Mouse (Mus musculus): ENCODE data around the gene Limch1. TPM values are rescaled to one million over a fixed set of nuclear protein-coding genes. Genes with fewer than 3 reads are reported as not detected.

The Limch1 gene
- polyA plus RNA-seq, 1 experiment from 2014 or later: 6.7 TPM

GRCm38 (mm10) chr5:66968059-66968833, 222.6 kb downstream of the Limch1 start:
- Histone ChIP-seq H3K27me3 (replicated peaks; ENCODE audit: control insufficient read depth, insufficient read depth, low read length) (no peaks in the 10 kb centered on the region), H3K36me3 (ENCODE audit: control insufficient read depth, insufficient read depth) (no peaks in the 10 kb centered on the region), H3K9ac (ENCODE audit: low read depth, low read length) (no peak overlapping the region), H3K9me3 (ENCODE audit: control insufficient read depth) (no peaks in the 10 kb centered on the region), H3K4me1 (replicated peaks; ENCODE audit: control insufficient read depth, insufficient read depth, low read length) (no peaks in the 10 kb centered on the region), H3K27ac (ENCODE audit: low read depth, low read length) (no peak overlapping the region), H3K4me2 (replicated peaks; ENCODE audit: low read depth) (peak overlapping the region; percentile 55), H3K4me3 (ENCODE audit: low read depth, low read length) (no peak overlapping the region)
- 9% methylated on average over 23 of the region's 23 CpGs for WGBS
- TF ChIP-seq CTCF (IDR thresholded peaks at IDR 0.05; ENCODE audit: low read depth): no peak
- no peak for ATAC-seq

DNA sequence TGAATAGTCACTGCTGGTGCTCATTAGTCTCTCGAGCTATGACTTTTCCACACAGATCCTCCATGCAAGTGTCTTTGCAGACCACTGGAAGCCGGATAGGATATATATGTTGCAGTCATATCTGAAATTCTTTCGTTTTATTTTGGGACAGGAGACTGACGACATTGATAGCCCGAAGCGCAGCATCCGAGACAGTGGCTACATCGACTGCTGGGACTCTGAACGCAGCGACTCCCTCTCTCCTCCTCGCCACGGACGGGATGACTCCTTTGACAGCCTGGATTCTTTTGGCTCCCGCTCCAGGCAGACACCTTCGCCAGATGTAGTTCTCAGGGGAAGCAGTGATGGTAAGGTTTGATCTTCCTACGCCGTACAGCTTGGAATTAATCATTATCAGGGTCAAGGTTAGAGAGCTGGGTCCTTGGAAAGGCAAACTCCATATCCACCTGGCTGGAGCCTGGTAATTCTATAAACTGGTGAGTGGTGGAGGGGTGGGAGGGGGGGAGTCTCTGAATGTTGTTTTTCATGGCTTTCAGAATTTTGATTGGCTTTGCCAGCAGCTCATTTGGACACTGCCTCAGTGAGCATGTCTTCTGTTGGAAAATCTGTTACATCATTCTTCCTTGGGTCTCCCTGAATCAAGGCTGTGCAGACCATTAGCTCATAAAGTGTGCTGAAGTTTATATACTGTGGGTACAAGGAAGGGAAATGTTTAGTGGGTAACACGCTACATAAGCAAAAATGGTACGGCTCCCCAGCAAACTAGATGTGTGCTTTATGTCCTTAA, 223.5 kb downstream of the Limch1 start:
- H3K27ac ChIP-seq (ENCODE audit: low read depth, low read length): no peak overlapping the region
- no peak for ATAC-seq
- H3K36me3 ChIP-seq (ENCODE audit: control insufficient read depth, insufficient read depth): no peaks in the 10 kb centered on the region
- H3K4me2 ChIP-seq (replicated peaks; ENCODE audit: low read depth): no peak overlapping the region
- no peak overlapping the region for H3K4me3 ChIP-seq (ENCODE audit: low read depth, low read length)
- H3K27me3 ChIP-seq (replicated peaks; ENCODE audit: control insufficient read depth, insufficient read depth, low read length): no peaks in the 10 kb centered on the region
- no peak for TF ChIP-seq CTCF (IDR thresholded peaks at IDR 0.05; ENCODE audit: low read depth)
- 76% methylated on average over 19 of the region's 19 CpGs for WGBS
- no peaks in the 10 kb centered on the region for H3K4me1 ChIP-seq (replicated peaks; ENCODE audit: control insufficient read depth, insufficient read depth, low read length)
- H3K9ac ChIP-seq (ENCODE audit: low read depth, low read length): no peak overlapping the region
- H3K9me3 ChIP-seq (ENCODE audit: control insufficient read depth): no peaks in the 10 kb centered on the region

- WGBS: 93% methylated on average over 8 of the region's 8 CpGs
- TF ChIP-seq CTCF (IDR thresholded peaks at IDR 0.05; ENCODE audit: low read depth): no peak
- ATAC-seq: no peak
These were observed 230.0 kb downstream of the Limch1 start for GRCm38 (mm10) chr5:66975621-66976020.

GRCm38 (mm10) chr5:66979332-66980218, 233.9 kb downstream of the Limch1 start:
- Histone ChIP-seq H3K27ac (ENCODE audit: low read depth, low read length) (no peak overlapping the region), H3K9me3 (ENCODE audit: control insufficient read depth) (no peaks in the 10 kb centered on the region), H3K36me3 (ENCODE audit: control insufficient read depth, insufficient read depth) (no peaks in the 10 kb centered on the region), H3K9ac (ENCODE audit: low read depth, low read length) (no peak overlapping the region), H3K4me1 (replicated peaks; ENCODE audit: control insufficient read depth, insufficient read depth, low read length) (no peaks in the 10 kb centered on the region), H3K4me3 (ENCODE audit: low read depth, low read length) (no peak overlapping the region), H3K27me3 (replicated peaks; ENCODE audit: control insufficient read depth, insufficient read depth, low read length) (no peaks in the 10 kb centered on the region), H3K4me2 (replicated peaks; ENCODE audit: low read depth) (no peak overlapping the region)
- no peak for ATAC-seq
- WGBS: 72% methylated on average over 19 of the region's 19 CpGs
- TF ChIP-seq CTCF (IDR thresholded peaks at IDR 0.05; ENCODE audit: low read depth): no peak

More at GRCm38 (mm10) chr5:66975621-66976020, 230.0 kb downstream of the Limch1 start:
- H3K27me3 ChIP-seq (replicated peaks; ENCODE audit: control insufficient read depth, insufficient read depth, low read length): no peaks in the 10 kb centered on the region
- no peak overlapping the region for H3K27ac ChIP-seq (ENCODE audit: low read depth, low read length)
- no peak overlapping the region for H3K4me2 ChIP-seq (replicated peaks; ENCODE audit: low read depth)
- no peaks in the 10 kb centered on the region for H3K9me3 ChIP-seq (ENCODE audit: control insufficient read depth)
- no peaks in the 10 kb centered on the region for H3K4me1 ChIP-seq (replicated peaks; ENCODE audit: control insufficient read depth, insufficient read depth, low read length)
- no peak overlapping the region for H3K9ac ChIP-seq (ENCODE audit: low read depth, low read length)
- H3K4me3 ChIP-seq (ENCODE audit: low read depth, low read length): no peak overlapping the region
- H3K36me3 ChIP-seq (ENCODE audit: control insufficient read depth, insufficient read depth): no peaks in the 10 kb centered on the region

DNA sequence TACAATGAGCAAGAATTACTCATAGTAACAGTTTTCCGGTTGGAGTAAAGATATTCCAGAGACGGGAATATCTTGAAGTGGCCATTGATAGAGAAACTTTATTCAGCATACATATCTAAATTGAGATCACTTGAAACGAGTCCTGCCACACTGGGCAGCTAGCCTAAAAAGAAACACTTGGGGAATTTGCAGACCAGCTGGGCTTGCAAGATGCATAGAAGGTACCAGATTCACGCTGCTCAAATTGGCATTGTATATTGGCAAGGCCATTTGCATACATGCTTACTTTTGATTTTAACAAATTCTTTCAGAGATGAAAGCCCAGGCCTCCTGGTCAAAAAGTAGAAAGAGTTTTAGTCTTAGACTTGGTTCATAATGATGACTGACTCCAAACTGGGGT, 235.2 kb downstream of the Limch1 start:
- no peak overlapping the region for H3K27ac ChIP-seq (ENCODE audit: low read depth, low read length)
- ATAC-seq: no peak
- no peaks in the 10 kb centered on the region for H3K4me1 ChIP-seq (replicated peaks; ENCODE audit: control insufficient read depth, insufficient read depth, low read length)
- TF ChIP-seq CTCF (IDR thresholded peaks at IDR 0.05; ENCODE audit: low read depth): no peak
- 83% methylated on average over 4 of the region's 4 CpGs for WGBS
- no peak overlapping the region for H3K4me2 ChIP-seq (replicated peaks; ENCODE audit: low read depth)
- no peak overlapping the region for H3K9ac ChIP-seq (ENCODE audit: low read depth, low read length)
- H3K36me3 ChIP-seq (ENCODE audit: control insufficient read depth, insufficient read depth): no peaks in the 10 kb centered on the region
- no peaks in the 10 kb centered on the region for H3K27me3 ChIP-seq (replicated peaks; ENCODE audit: control insufficient read depth, insufficient read depth, low read length)
- H3K4me3 ChIP-seq (ENCODE audit: low read depth, low read length): no peak overlapping the region
- H3K9me3 ChIP-seq (ENCODE audit: control insufficient read depth): no peaks in the 10 kb centered on the region

GRCm38 (mm10) chr5:66983104-66983503, 237.5 kb downstream of the Limch1 start:
- ATAC-seq: no peak
- H3K27me3 ChIP-seq (replicated peaks; ENCODE audit: control insufficient read depth, insufficient read depth, low read length): no peaks in the 10 kb centered on the region
- no peak for TF ChIP-seq CTCF (IDR thresholded peaks at IDR 0.05; ENCODE audit: low read depth)
- H3K9me3 ChIP-seq (ENCODE audit: control insufficient read depth): no peaks in the 10 kb centered on the region
- no peaks in the 10 kb centered on the region for H3K4me1 ChIP-seq (replicated peaks; ENCODE audit: control insufficient read depth, insufficient read depth, low read length)
- WGBS: 84% methylated on average over 5 of the region's 5 CpGs
- H3K4me3 ChIP-seq (ENCODE audit: low read depth, low read length): no peak overlapping the region
- H3K27ac ChIP-seq (ENCODE audit: low read depth, low read length): no peak overlapping the region
- no peaks in the 10 kb centered on the region for H3K36me3 ChIP-seq (ENCODE audit: control insufficient read depth, insufficient read depth)
- H3K9ac ChIP-seq (ENCODE audit: low read depth, low read length): no peak overlapping the region
- no peak overlapping the region for H3K4me2 ChIP-seq (replicated peaks; ENCODE audit: low read depth)

Measured in intestine, postnatal 0 days (tissue).